Mouse (Mus musculus): ENCODE results near the gene Rab11fip4. TPM values are rescaled to one million over a fixed set of nuclear protein-coding genes. Genes with fewer than 3 reads are reported as not detected.

The Rab11fip4 gene
- 18.7 to 29.0 TPM (median 19.5 TPM) in 3 replicates for total RNA-seq (2017)

- ATAC-seq (replicated peaks; ENCODE audit: insufficient number of reproducible peaks, low FRiP score, low TSS enrichment, poor library complexity, severe bottlenecking), result no peak
Measured at GRCm38 (mm10) chr11:79590664-79591590, at the start of gene Rab11fip4. Rab11fip4 (plus strand) TSS chr11:79591212.

GRCm38 (mm10) chr11:79552622-79553021 is 38.4 kb upstream of the Rab11fip4 start:
- no peak for ATAC-seq (replicated peaks; ENCODE audit: insufficient number of reproducible peaks, low FRiP score, low TSS enrichment, poor library complexity, severe bottlenecking)

GRCm38 (mm10) chr11:79560536-79560935 is 30.5 kb upstream of the Rab11fip4 start:
- ATAC-seq (replicated peaks; ENCODE audit: insufficient number of reproducible peaks, low FRiP score, low TSS enrichment, poor library complexity, severe bottlenecking), result no peak

- ATAC-seq (replicated peaks; ENCODE audit: insufficient number of reproducible peaks, low FRiP score, low TSS enrichment, poor library complexity, severe bottlenecking), result no peak
Measured at GRCm38 (mm10) chr11:79563493-79563892, 27.5 kb upstream of the Rab11fip4 start.

GRCm38 (mm10) chr11:79566947-79567346 is 24.1 kb upstream of the Rab11fip4 start:
- ATAC-seq (replicated peaks; ENCODE audit: insufficient number of reproducible peaks, low FRiP score, low TSS enrichment, poor library complexity, severe bottlenecking), result no peak

GRCm38 (mm10) chr11:79568197-79568911 is 22.7 kb upstream of the Rab11fip4 start:
- no peak for ATAC-seq (replicated peaks; ENCODE audit: insufficient number of reproducible peaks, low FRiP score, low TSS enrichment, poor library complexity, severe bottlenecking)

GRCm38 (mm10) chr11:79570319-79570718 is 20.7 kb upstream of the Rab11fip4 start:
- ATAC-seq (replicated peaks; ENCODE audit: insufficient number of reproducible peaks, low FRiP score, low TSS enrichment, poor library complexity, severe bottlenecking), result no peak

- ATAC-seq (replicated peaks; ENCODE audit: insufficient number of reproducible peaks, low FRiP score, low TSS enrichment, poor library complexity, severe bottlenecking), result peak; percentile 68; the same call in 1 of the 2 replicates
Measured at GRCm38 (mm10) chr11:79573836-79574235, 17.2 kb upstream of the Rab11fip4 start.

GRCm38 (mm10) chr11:79575383-79576073 is 15.5 kb upstream of the Rab11fip4 start:
- no peak for ATAC-seq (replicated peaks; ENCODE audit: insufficient number of reproducible peaks, low FRiP score, low TSS enrichment, poor library complexity, severe bottlenecking)

GRCm38 (mm10) chr11:79577741-79578140 is 13.3 kb upstream of the Rab11fip4 start:
- ATAC-seq (replicated peaks; ENCODE audit: insufficient number of reproducible peaks, low FRiP score, low TSS enrichment, poor library complexity, severe bottlenecking), result peak; percentile 88

GRCm38 (mm10) chr11:79580660-79581059 is 10.4 kb upstream of the Rab11fip4 start:
- ATAC-seq (replicated peaks; ENCODE audit: insufficient number of reproducible peaks, low FRiP score, low TSS enrichment, poor library complexity, severe bottlenecking), result no peak

- no peak for ATAC-seq (replicated peaks; ENCODE audit: insufficient number of reproducible peaks, low FRiP score, low TSS enrichment, poor library complexity, severe bottlenecking)
Measured at GRCm38 (mm10) chr11:79581257-79581656, 9.8 kb upstream of the Rab11fip4 start.

GRCm38 (mm10) chr11:79584191-79584590 is 6.8 kb upstream of the Rab11fip4 start:
- ATAC-seq (replicated peaks; ENCODE audit: insufficient number of reproducible peaks, low FRiP score, low TSS enrichment, poor library complexity, severe bottlenecking), result peak; percentile 81

- no peak for ATAC-seq (replicated peaks; ENCODE audit: insufficient number of reproducible peaks, low FRiP score, low TSS enrichment, poor library complexity, severe bottlenecking)
Measured at GRCm38 (mm10) chr11:79589317-79590075, 1.5 kb upstream of the Rab11fip4 start.

GRCm38 (mm10) chr11:79591591-79591975 is 571 bp downstream of the Rab11fip4 start:
- no peak for ATAC-seq (replicated peaks; ENCODE audit: insufficient number of reproducible peaks, low FRiP score, low TSS enrichment, poor library complexity, severe bottlenecking)

- ATAC-seq (replicated peaks; ENCODE audit: insufficient number of reproducible peaks, low FRiP score, low TSS enrichment, poor library complexity, severe bottlenecking), result no peak
Measured at GRCm38 (mm10) chr11:79593495-79593894, 2.5 kb downstream of the Rab11fip4 start.

- ATAC-seq (replicated peaks; ENCODE audit: insufficient number of reproducible peaks, low FRiP score, low TSS enrichment, poor library complexity, severe bottlenecking), result no peak
Measured at GRCm38 (mm10) chr11:79610454-79610853, 19.4 kb downstream of the Rab11fip4 start.

- no peak for ATAC-seq (replicated peaks; ENCODE audit: insufficient number of reproducible peaks, low FRiP score, low TSS enrichment, poor library complexity, severe bottlenecking)
Measured at GRCm38 (mm10) chr11:79611011-79611666, 20.1 kb downstream of the Rab11fip4 start.

Data from monocyte, adult 5-6 weeks (primary cell).